Mouse (Mus musculus): ENCODE measurements around the gene Tnip1.

GRCm38 (mm10) chr11:54878893-54879292, 83.8 kb downstream of the Tnip1 start:
- TF ChIP-seq POLR2AphosphoS5 (IDR thresholded peaks at IDR 0.05; ENCODE audit: insufficient replicate concordance, low read depth, low read length) (no peak), TAL1 (conservative IDR thresholded peaks at IDR 0.05; ENCODE audit: low read depth, low read length) (no peak), CTCF (IDR thresholded peaks at IDR 0.05; ENCODE audit: low read depth, low read length) (no peak)

All from G1E (cell line).